In genomic region chr5:24743956-24744355, GRCm38 (mm10) we compare ENCODE assay signal across 23 mouse cellular contexts. TPM values are rescaled to one million over a fixed set of nuclear protein-coding genes. Genes with fewer than 3 reads are reported as not detected.
"Had no signal": no experiment of that assay in that cellular context is flagged by ENCODE, and none has a peak within 500 bp of the region (broad histone marks: within the 10 kb centered on the region; RNA-seq: fewer than 3 reads in every experiment).

No protein-coding gene starts in this region.

- H3K27ac ChIP-seq: lung, embryonic 15.5 days; midbrain, embryonic 10.5 days; midbrain, embryonic 13.5 days; midbrain, embryonic 15.5 days; neural tube, embryonic 13.5 days; neural tube, embryonic 15.5 days had no signal

- H3K4me3 ChIP-seq: lung, embryonic 15.5 days; midbrain, embryonic 10.5 days; midbrain, embryonic 13.5 days; midbrain, embryonic 15.5 days; myocyte; neural tube, embryonic 13.5 days; neural tube, embryonic 15.5 days had no signal

- H3K9me3 ChIP-seq: lung, embryonic 15.5 days; midbrain, embryonic 10.5 days; midbrain, embryonic 13.5 days; midbrain, embryonic 15.5 days; neural tube, embryonic 13.5 days; neural tube, embryonic 15.5 days had no signal

- H3K27me3 ChIP-seq: lung, embryonic 15.5 days; midbrain, embryonic 13.5 days; midbrain, embryonic 15.5 days; neural tube, embryonic 13.5 days; neural tube, embryonic 15.5 days had no signal

- H3K9ac ChIP-seq: liver, postnatal 0 days; lung, embryonic 15.5 days; midbrain, embryonic 13.5 days; midbrain, embryonic 15.5 days; neural tube, embryonic 13.5 days; neural tube, embryonic 15.5 days had no signal

- DNase-seq: liver, postnatal 0 days; lung, adult 2 months; lung, postnatal 14 days; lung, postnatal 4 days; retina, postnatal 1 day; right cerebral cortex, adult 18-20 months; right cerebral cortex, postnatal 25 days; right cerebral cortex, postnatal 4 days; spleen, adult 18-20 months; thymus, adult 18-20 months; thymus, postnatal 14 days; thymus, postnatal 36 days had no signal

- H3K36me3 ChIP-seq: lung, embryonic 15.5 days; midbrain, embryonic 10.5 days; midbrain, embryonic 13.5 days; midbrain, embryonic 15.5 days; neural tube, embryonic 13.5 days; neural tube, embryonic 15.5 days had no signal

- H3K4me1 ChIP-seq: midbrain, embryonic 15.5 days; neural tube, embryonic 15.5 days had no signal

- ATAC-seq: liver, postnatal 0 days; lung, postnatal 0 days; midbrain, embryonic 13.5 days; midbrain, embryonic 15.5 days had no signal

- H3K4me2 ChIP-seq: lung, embryonic 15.5 days; midbrain, embryonic 13.5 days; midbrain, embryonic 15.5 days; neural tube, embryonic 13.5 days; neural tube, embryonic 15.5 days had no signal

RNA-seq across cellular contexts. Expression of gene Wdr86, which starts 13.4 kb away (rescaled TPM):
- total RNA-seq: megakaryocyte-erythroid progenitor cell, adult 5-6 weeks had no signal
- polyA plus RNA-seq: myocyte had no signal

RNA-seq across cellular contexts. Expression of gene Crygn, which starts 13.9 kb away (rescaled TPM):
- total RNA-seq: megakaryocyte-erythroid progenitor cell, adult 5-6 weeks had no signal
- polyA plus RNA-seq: midbrain, embryonic 10.5 days; midbrain, embryonic 13.5 days; myocyte; neural tube, embryonic 11.5 days; small intestine, adult 2 months had no signal
